Mouse (Mus musculus): ENCODE measurements at regions not wholly inside any gene's neighbourhood (a gene's known extent, or its start where the extent isn't known, plus 50 kb on each side); places are given as distances from the start of the nearest gene placed in this dataset.

- DNase-seq, result no peak
- intact Hi-C loops (cut with DNase I), result no loop called here
Measured at GRCm38 (mm10) chr16:21318009-21318639, 104.8 kb upstream of the Vps8 start.

GRCm38 (mm10) chr16:21318640-21319365 lies 104.1 kb upstream of the Vps8 start:
- intact Hi-C loops (cut with DNase I), result no loop called here
- DNase-seq, result peak in 1 of 2 experiments; percentile 46

GRCm38 (mm10) chr16:21320284-21320683 lies 102.6 kb upstream of the Vps8 start:
- intact Hi-C loops (cut with DNase I), result no loop called here
- no peak for DNase-seq

- peak in 1 of 2 experiments; percentile 36 for DNase-seq
- intact Hi-C loops (cut with DNase I), result no loop called here
Measured at GRCm38 (mm10) chr16:21321188-21322070, 101.5 kb upstream of the Vps8 start.

GRCm38 (mm10) chr16:21322437-21322836 lies 100.5 kb upstream of the Vps8 start:
- DNase-seq, result peak; percentile 43
- intact Hi-C loops (cut with DNase I), result no loop called here

- DNase-seq, result no peak
- intact Hi-C loops (cut with DNase I), result no loop called here
Measured at GRCm38 (mm10) chr16:21323446-21324034, 99.4 kb upstream of the Vps8 start.

GRCm38 (mm10) chr16:21327969-21328368 lies 94.9 kb upstream of the Vps8 start:
- intact Hi-C loops (cut with DNase I), result no loop called here

GRCm38 (mm10) chr16:21329199-21329598 lies 93.7 kb upstream of the Vps8 start:
- no peak for DNase-seq
- intact Hi-C loops (cut with DNase I), result no loop called here

More at GRCm38 (mm10) chr16:21327969-21328368, 94.9 kb upstream of the Vps8 start:
- DNase-seq, result no peak

GRCm38 (mm10) chr16:21331229-21331628 lies 91.7 kb upstream of the Vps8 start:
- no peak for DNase-seq
- intact Hi-C loops (cut with DNase I), result loop anchor here (5.0 kb wide), 1 partner anchor 84 kb away; no protein-coding TSS in a partner anchor

- no peak for DNase-seq
- intact Hi-C loops (cut with DNase I), result loop anchor here (5.0 kb wide), 1 partner anchor 85 kb away; no protein-coding TSS in a partner anchor
Measured at GRCm38 (mm10) chr16:21332411-21332810, 90.5 kb upstream of the Vps8 start.

- no peak for DNase-seq
- intact Hi-C loops (cut with DNase I), result loop anchor here (5.0 kb wide), 1 partner anchor 86 kb away; no protein-coding TSS in a partner anchor
Measured at GRCm38 (mm10) chr16:21332862-21333222, 90.1 kb upstream of the Vps8 start.

- intact Hi-C loops (cut with DNase I), result loop anchor here (5.0 kb wide), 1 partner anchor 86 kb away; no protein-coding TSS in a partner anchor
- DNase-seq, result peak; percentile 87 to 88
Measured at GRCm38 (mm10) chr16:21333223-21333951, 89.5 kb upstream of the Vps8 start.

- peak in 1 of 2 experiments; percentile 34 for DNase-seq
- intact Hi-C loops (cut with DNase I), result loop anchor here (5.0 kb wide), 1 partner anchor 53 kb away; no protein-coding TSS in a partner anchor
Measured at GRCm38 (mm10) chr16:21339061-21339459, 83.9 kb upstream of the Vps8 start.

- intact Hi-C loops (cut with DNase I), result loop anchor here (5.0 kb wide), 2 partner anchors 42 to 53 kb away; no protein-coding TSS in a partner anchor
- peak; percentile 37 to 58 for DNase-seq
Measured at GRCm38 (mm10) chr16:21339460-21340081, 83.3 kb upstream of the Vps8 start.

- no peak for DNase-seq
- intact Hi-C loops (cut with DNase I), result loop anchor here (5.0 kb wide), 1 partner anchor 43 kb away; no protein-coding TSS in a partner anchor
Measured at GRCm38 (mm10) chr16:21340136-21340535, 82.8 kb upstream of the Vps8 start.

GRCm38 (mm10) chr16:21349869-21350268 lies 73.0 kb upstream of the Vps8 start:
- no peak for DNase-seq
- intact Hi-C loops (cut with DNase I), result no loop called here

- DNase-seq, result no peak
Measured at GRCm38 (mm10) chr16:21351289-21351688, 71.6 kb upstream of the Vps8 start.

GRCm38 (mm10) chr16:21353111-21353510 lies 69.8 kb upstream of the Vps8 start:
- intact Hi-C loops (cut with DNase I), result no loop called here
- DNase-seq, result no peak

More at GRCm38 (mm10) chr16:21351289-21351688, 71.6 kb upstream of the Vps8 start:
- intact Hi-C loops (cut with DNase I), result no loop called here

GRCm38 (mm10) chr16:21353545-21353944 lies 69.4 kb upstream of the Vps8 start:
- no peak for DNase-seq
- intact Hi-C loops (cut with DNase I), result no loop called here
